Mouse (Mus musculus): ENCODE results near the gene Ric8b. TPM values are rescaled to one million over a fixed set of nuclear protein-coding genes. Genes with fewer than 3 reads are reported as not detected.

Ric8b gene
- 25.0 and 27.3 TPM in 2 replicates for polyA plus RNA-seq (2014; fragmentation: Nextera tagmentation; extraction: Ambion mirVana)

- DNase-seq (ENCODE audit: low spot score, missing footprints) (peak; percentile 100), ATAC-seq (ENCODE audit: low FRiP score) (peak; percentile 96)
- H3K9ac ChIP-seq (ENCODE audit: low read length) = peak within 1 kb of the TSS; percentile 91
- no peaks in the 10 kb centered on the region for H3K9me3 ChIP-seq (ENCODE audit: control insufficient read depth, low read length)
- H3K4me1 ChIP-seq (ENCODE audit: control insufficient read depth, insufficient read depth, low read length) = peaks cover 7% of the 10 kb centered on the region; the same call in 1 of the 2 replicates
- no peaks in the 10 kb centered on the region for H3K36me3 ChIP-seq (ENCODE audit: control insufficient read depth, insufficient read depth, low read length)
- H3K4me3 ChIP-seq (ENCODE audit: low read depth, low read length) = peak within 1 kb of the TSS; percentile 83
- H3K4me2 ChIP-seq = peak within 1 kb of the TSS; percentile 84
- peak within 1 kb of the TSS; percentile 88 for H3K27ac ChIP-seq (ENCODE audit: low read depth, low read length)
- H3K27me3 ChIP-seq (ENCODE audit: control insufficient read depth, insufficient read depth, low read length) = no peaks in the 10 kb centered on the region
- under 1% methylated on average over 47 of the region's 51 CpGs for WGBS
Observed at GRCm38 (mm10) chr10:84916810-84917730, at the start of gene Ric8b. Ric8b (plus strand) TSS chr10:84917616.

DNA sequence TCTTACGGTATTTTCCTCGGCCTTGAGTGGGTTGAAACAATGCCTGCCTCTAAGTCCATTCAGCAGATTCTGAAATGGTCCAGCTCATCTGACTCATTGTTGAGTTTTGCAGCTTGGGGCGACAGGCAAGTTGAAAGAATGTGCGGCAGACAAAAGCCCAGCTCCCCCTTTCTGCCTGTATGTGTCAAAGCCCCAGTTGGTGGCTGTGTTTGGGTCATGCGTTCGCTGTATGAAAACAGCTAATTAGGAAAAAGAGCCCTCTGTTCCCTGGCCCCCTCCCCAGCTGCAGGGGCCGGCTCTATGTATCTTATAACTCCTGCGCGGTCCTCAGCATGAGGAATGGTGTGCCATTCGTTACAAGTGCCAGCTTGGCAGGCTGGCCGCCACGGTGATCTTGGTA, 46.1 kb upstream of the Ric8b start:
- Histone ChIP-seq H3K9me3 (ENCODE audit: control insufficient read depth, low read length) (no peaks in the 10 kb centered on the region), H3K27ac (ENCODE audit: low read depth, low read length) (no peak overlapping the region), H3K4me3 (ENCODE audit: low read depth, low read length) (no peak overlapping the region), H3K9ac (ENCODE audit: low read length) (no peak overlapping the region), H3K36me3 (ENCODE audit: control insufficient read depth, insufficient read depth, low read length) (peaks cover 8% of the 10 kb centered on the region), H3K4me1 (ENCODE audit: control insufficient read depth, insufficient read depth, low read length) (no peaks in the 10 kb centered on the region; the same call in 1 of the 2 replicates), H3K4me2 (no peak overlapping the region), H3K27me3 (ENCODE audit: control insufficient read depth, insufficient read depth, low read length) (no peaks in the 10 kb centered on the region)
- peak; percentile 87 for DNase-seq (ENCODE audit: low spot score, missing footprints)
- 40% methylated on average over 12 of the region's 12 CpGs for WGBS
- peak; percentile 63 for ATAC-seq (ENCODE audit: low FRiP score)

GRCm38 (mm10) chr10:84871921-84872320, 45.5 kb upstream of the Ric8b start:
- WGBS = 85% methylated on average over 4 of the region's 4 CpGs
- no peak overlapping the region for H3K9ac ChIP-seq (ENCODE audit: low read length)
- no peak overlapping the region for H3K4me3 ChIP-seq (ENCODE audit: low read depth, low read length)
- no peaks in the 10 kb centered on the region for H3K9me3 ChIP-seq (ENCODE audit: control insufficient read depth, low read length)
- no peak overlapping the region for H3K27ac ChIP-seq (ENCODE audit: low read depth, low read length)
- H3K36me3 ChIP-seq (ENCODE audit: control insufficient read depth, insufficient read depth, low read length) = peaks cover 8% of the 10 kb centered on the region
- no peaks in the 10 kb centered on the region for H3K27me3 ChIP-seq (ENCODE audit: control insufficient read depth, insufficient read depth, low read length)
- ATAC-seq (ENCODE audit: low FRiP score) (no peak), DNase-seq (ENCODE audit: low spot score, missing footprints) (no peak)
- H3K4me2 ChIP-seq = no peak overlapping the region
- H3K4me1 ChIP-seq (ENCODE audit: control insufficient read depth, insufficient read depth, low read length) = no peaks in the 10 kb centered on the region; the same call in 1 of the 2 replicates

- peaks cover 3% of the 10 kb centered on the region; the same call in 1 of the 2 replicates for H3K4me1 ChIP-seq (ENCODE audit: control insufficient read depth, insufficient read depth, low read length)
- H3K4me2 ChIP-seq = no peak overlapping the region
- 0 out of 2 replicates have a peak, but pooled peaks cover 4% of the 10 kb centered on the region for H3K36me3 ChIP-seq (ENCODE audit: control insufficient read depth, insufficient read depth, low read length)
- ATAC-seq (ENCODE audit: low FRiP score) (0 out of 2 replicates have a peak, but pooled peaks have one; percentile 67), DNase-seq (ENCODE audit: low spot score, missing footprints) (no peak)
- H3K4me3 ChIP-seq (ENCODE audit: low read depth, low read length) = no peak overlapping the region
- WGBS = 59% methylated on average over 9 of the region's 9 CpGs
- H3K9ac ChIP-seq (ENCODE audit: low read length) = no peak overlapping the region
- no peak overlapping the region for H3K27ac ChIP-seq (ENCODE audit: low read depth, low read length)
- H3K9me3 ChIP-seq (ENCODE audit: control insufficient read depth, low read length) = no peaks in the 10 kb centered on the region
- no peaks in the 10 kb centered on the region for H3K27me3 ChIP-seq (ENCODE audit: control insufficient read depth, insufficient read depth, low read length)
Observed at GRCm38 (mm10) chr10:84879823-84880571, 37.4 kb upstream of the Ric8b start.

DNA sequence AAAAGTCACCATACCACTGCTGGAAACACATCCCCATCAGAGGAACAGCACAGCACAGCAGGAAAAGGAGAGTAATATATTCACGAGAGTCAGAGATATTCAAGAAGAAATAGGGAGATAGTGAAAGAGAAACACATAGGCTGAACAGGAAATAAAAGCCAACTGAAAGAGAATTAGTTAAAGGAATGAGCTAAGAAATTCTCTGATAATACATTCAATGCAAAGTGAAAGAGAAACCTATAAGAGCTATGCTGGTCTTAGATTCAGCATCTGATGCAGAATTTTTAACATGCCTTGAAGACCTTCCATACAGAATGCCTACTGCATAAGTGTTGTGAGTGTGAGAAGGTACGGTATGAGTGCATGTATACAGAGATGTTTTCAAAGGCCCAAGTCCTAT, 34.9 kb upstream of the Ric8b start:
- H3K27me3 ChIP-seq (ENCODE audit: control insufficient read depth, insufficient read depth, low read length) = no peaks in the 10 kb centered on the region
- H3K36me3 ChIP-seq (ENCODE audit: control insufficient read depth, insufficient read depth, low read length) = peaks cover 5% of the 10 kb centered on the region; the same call in 1 of the 2 replicates
- ATAC-seq (ENCODE audit: low FRiP score) (no peak), DNase-seq (ENCODE audit: low spot score, missing footprints) (no peak)
- WGBS = 95% methylated on average over 2 of the region's 2 CpGs
- H3K4me2 ChIP-seq = no peak overlapping the region
- H3K4me3 ChIP-seq (ENCODE audit: low read depth, low read length) = no peak overlapping the region
- no peak overlapping the region for H3K27ac ChIP-seq (ENCODE audit: low read depth, low read length)
- H3K9me3 ChIP-seq (ENCODE audit: control insufficient read depth, low read length) = no peaks in the 10 kb centered on the region
- no peak overlapping the region for H3K9ac ChIP-seq (ENCODE audit: low read length)
- peaks cover 3% of the 10 kb centered on the region; the same call in 1 of the 2 replicates for H3K4me1 ChIP-seq (ENCODE audit: control insufficient read depth, insufficient read depth, low read length)

DNA sequence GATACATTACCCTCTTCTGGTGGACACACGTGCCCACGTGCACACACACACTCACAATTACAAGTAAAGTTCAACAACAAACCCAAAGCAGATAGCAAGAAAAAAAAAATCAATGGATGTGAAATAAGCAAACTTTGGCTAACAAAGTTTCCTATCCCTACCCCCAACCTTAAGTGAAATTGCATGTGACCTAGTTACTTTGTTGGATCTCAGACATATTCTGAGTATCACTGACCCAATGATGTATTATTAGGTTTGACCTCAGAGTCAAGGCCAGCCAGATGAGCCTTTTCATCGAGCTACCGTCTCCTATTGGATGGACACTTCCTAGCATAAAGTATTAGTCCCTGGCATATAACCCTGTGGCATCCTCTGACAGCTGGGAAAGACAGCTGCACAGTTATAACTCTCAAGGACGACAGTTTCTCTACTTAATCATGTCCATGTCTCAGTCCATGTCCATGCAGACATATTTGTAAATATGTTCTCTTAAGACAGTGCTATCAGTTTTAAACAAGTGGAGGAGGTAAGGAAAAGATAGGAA, 32.0 kb upstream of the Ric8b start:
- DNase-seq (ENCODE audit: low spot score, missing footprints) (no peak), ATAC-seq (ENCODE audit: low FRiP score) (no peak)
- Histone ChIP-seq H3K4me3 (ENCODE audit: low read depth, low read length) (no peak overlapping the region), H3K4me2 (no peak overlapping the region), H3K27ac (ENCODE audit: low read depth, low read length) (no peak overlapping the region), H3K27me3 (ENCODE audit: control insufficient read depth, insufficient read depth, low read length) (no peaks in the 10 kb centered on the region), H3K4me1 (ENCODE audit: control insufficient read depth, insufficient read depth, low read length) (peaks cover 12% of the 10 kb centered on the region), H3K9me3 (ENCODE audit: control insufficient read depth, low read length) (no peaks in the 10 kb centered on the region), H3K9ac (ENCODE audit: low read length) (no peak overlapping the region), H3K36me3 (ENCODE audit: control insufficient read depth, insufficient read depth, low read length) (peaks cover 9% of the 10 kb centered on the region; the same call in 1 of the 2 replicates)
- WGBS = 80% methylated on average over 5 of the region's 5 CpGs

DNA sequence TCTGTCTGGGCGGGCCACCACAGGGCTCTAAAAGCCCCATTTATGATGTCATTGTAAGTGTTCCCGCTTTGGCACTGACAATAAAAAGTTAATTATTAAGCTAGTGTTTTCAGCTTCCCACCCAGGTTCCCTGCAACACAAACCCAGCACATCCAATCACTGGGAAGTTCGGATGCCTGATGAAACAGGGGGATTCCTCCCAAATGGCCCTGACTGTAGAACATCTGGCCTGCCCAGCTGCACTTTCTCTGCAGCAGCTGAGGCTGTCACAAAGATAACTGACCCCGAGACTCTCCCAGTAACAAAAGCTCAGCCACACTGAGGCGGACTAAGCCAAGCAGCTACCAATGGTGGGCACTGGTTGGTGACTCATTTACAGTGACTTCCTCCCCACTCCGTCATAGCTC, 31.2 kb upstream of the Ric8b start:
- no peak overlapping the region for H3K4me3 ChIP-seq (ENCODE audit: low read depth, low read length)
- H3K36me3 ChIP-seq (ENCODE audit: control insufficient read depth, insufficient read depth, low read length) = peaks cover 7% of the 10 kb centered on the region; the same call in 1 of the 2 replicates
- H3K9ac ChIP-seq (ENCODE audit: low read length) = no peak overlapping the region
- no peak overlapping the region for H3K4me2 ChIP-seq
- ATAC-seq (ENCODE audit: low FRiP score) (no peak), DNase-seq (ENCODE audit: low spot score, missing footprints) (no peak)
- 63% methylated on average over 6 of the region's 6 CpGs for WGBS
- no peak overlapping the region for H3K27ac ChIP-seq (ENCODE audit: low read depth, low read length)
- H3K9me3 ChIP-seq (ENCODE audit: control insufficient read depth, low read length) = no peaks in the 10 kb centered on the region
- no peaks in the 10 kb centered on the region for H3K27me3 ChIP-seq (ENCODE audit: control insufficient read depth, insufficient read depth, low read length)
- H3K4me1 ChIP-seq (ENCODE audit: control insufficient read depth, insufficient read depth, low read length) = peaks cover 12% of the 10 kb centered on the region

GRCm38 (mm10) chr10:84886785-84887184, 30.6 kb upstream of the Ric8b start:
- Histone ChIP-seq H3K27me3 (ENCODE audit: control insufficient read depth, insufficient read depth, low read length) (no peaks in the 10 kb centered on the region), H3K4me3 (ENCODE audit: low read depth, low read length) (no peak overlapping the region), H3K4me1 (ENCODE audit: control insufficient read depth, insufficient read depth, low read length) (peaks cover 12% of the 10 kb centered on the region), H3K4me2 (no peak overlapping the region), H3K36me3 (ENCODE audit: control insufficient read depth, insufficient read depth, low read length) (peaks cover 7% of the 10 kb centered on the region; the same call in 1 of the 2 replicates), H3K9ac (ENCODE audit: low read length) (no peak overlapping the region), H3K9me3 (ENCODE audit: control insufficient read depth, low read length) (no peaks in the 10 kb centered on the region), H3K27ac (ENCODE audit: low read depth, low read length) (no peak overlapping the region)
- DNase-seq (ENCODE audit: low spot score, missing footprints) = no peak
- WGBS = 94% methylated on average over 8 of the region's 8 CpGs
- no peak for ATAC-seq (ENCODE audit: low FRiP score)
